Mouse (Mus musculus) liver, embryonic 18 days (tissue): ENCODE data around the gene Tor3a. TPM values are rescaled to one million over a fixed set of nuclear protein-coding genes. Genes with fewer than 3 reads are reported as not detected.

Source experiments
- polyA plus RNA-seq: library from polyadenylated mRNA; depleted of rRNA; stranded (reverse); fragments of >200 nt; gene quantifications from 2 replicates; pipeline ENCODE4 v1.2.3, GENCODE M21; 2012; rRNA removed

Gene Tor3a
- polyA plus RNA-seq = 9.1 and 10.1 TPM in 2 replicates

DNA sequence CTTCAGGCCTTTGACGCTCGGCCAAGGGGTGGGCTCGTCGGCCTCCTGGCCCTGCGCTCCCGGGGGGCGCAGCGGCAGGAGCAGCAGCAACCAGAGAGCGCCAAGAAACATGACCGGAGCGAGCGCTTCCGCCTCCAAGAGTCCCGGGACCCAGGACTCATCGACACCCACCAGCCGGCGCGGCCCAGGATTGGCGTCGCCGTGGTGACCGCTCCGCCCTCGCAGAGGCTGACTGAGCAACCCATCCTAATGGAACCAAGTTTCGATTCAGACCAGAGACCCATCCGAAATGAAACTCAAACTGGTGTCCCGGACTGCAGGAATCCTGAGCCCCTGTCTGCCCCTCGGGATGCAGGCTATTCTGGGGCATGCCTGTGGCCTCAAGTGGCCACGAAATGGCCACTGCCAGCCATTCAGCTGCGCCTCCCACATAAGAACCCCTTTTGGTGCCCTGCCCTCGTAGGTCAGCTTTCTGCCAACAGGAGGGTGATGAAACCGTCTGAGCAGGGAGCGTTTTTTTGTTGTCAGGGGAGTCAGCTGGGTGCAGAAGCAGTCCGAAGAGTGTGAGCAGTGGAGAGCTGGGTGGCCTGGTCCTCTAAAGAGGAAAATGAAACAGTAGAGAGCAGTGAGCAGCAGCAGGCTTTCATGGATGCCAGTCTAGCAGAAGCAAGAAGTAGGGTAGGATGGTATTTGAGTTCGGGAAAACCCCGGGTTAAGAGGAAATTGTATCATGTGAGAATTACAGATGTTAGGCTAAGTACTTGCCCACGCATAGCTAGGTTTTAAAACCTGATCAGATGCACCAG lies at the start of gene Tor3a:
Tor3a (minus strand) TSS at position 162 of the 806 bp plus-strand sequence.

DNA sequence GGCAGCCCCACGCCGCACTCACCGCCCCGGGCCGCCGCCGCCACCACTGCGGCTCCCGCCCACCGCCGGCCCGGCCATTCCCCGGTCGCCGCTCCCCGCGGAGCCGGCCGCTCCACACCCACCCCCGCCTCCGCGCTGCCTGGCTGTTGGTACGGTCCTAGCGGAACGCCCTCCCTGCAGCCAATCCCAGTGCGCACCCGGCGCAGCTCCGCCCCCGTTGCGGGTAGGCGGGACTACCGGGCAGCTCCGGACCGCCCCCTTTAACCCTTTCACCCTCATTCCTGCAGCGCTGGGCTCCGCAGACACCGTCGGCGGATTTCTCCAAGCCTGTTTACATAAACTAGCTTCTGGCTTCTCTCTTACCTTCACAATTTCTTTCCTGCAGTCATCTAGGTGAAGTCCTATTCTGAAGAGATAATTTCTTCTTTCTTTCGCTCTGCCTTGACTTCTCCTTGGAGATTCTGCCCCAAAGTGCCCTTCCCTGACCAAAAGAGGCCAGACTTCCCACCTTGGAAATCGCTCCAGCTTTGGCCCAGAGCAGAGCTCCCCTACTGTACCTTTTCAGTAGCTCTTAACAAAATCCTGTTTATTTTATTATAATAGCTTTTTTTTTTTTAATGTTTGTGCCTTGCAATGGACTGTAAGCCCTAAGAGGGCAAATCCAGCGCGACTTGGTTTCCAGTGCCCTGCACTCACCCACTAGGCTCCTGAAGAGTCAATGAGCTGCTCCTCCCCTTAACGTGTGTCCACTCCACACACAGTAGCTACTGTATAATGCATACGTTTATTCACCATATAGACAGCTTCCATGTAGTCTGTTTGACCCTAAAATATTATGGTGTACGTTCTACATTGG lies 45.0 kb upstream of the Tor3a start, which contains the start of gene Fam20b:
Fam20b (minus strand) TSS at position 137 of the 856 bp plus-strand sequence.

Other genes starting within 250 kb of the Tor3a start
- 31.7 and 34.0 TPM in 2 replicates for gene Soat1, start 200.0 kb downstream of the Tor3a start, polyA plus RNA-seq
- 1.6 and 2.3 TPM in 2 replicates for gene Gm10031, start 150.3 kb downstream of the Tor3a start, polyA plus RNA-seq
- 1.6 and 2.1 TPM in 2 replicates for gene Abl2, start 115.6 kb downstream of the Tor3a start, polyA plus RNA-seq
- gene Fam20b, start 44.7 kb upstream of the Tor3a start, polyA plus RNA-seq = 6.2 and 6.6 TPM in 2 replicates
- 0.05 and 0.14 TPM in 2 replicates for gene Angptl1, start 164.2 kb upstream of the Tor3a start, polyA plus RNA-seq